Mouse (Mus musculus) heart, embryonic 14.5 days (tissue): ENCODE measurements at regions not wholly inside any gene's neighbourhood (a gene's known extent, or its start where the extent isn't known, plus 50 kb on each side); places are given as distances from the start of the nearest gene placed in this dataset.

Experiments used
- ATAC-seq: fragments of 200-750 bp; cut with Nextera tagmentation; 2 replicates; pipeline ENCODE4 v1.8.0; 2017; ENCODE audit warnings: low read depth, moderate TSS enrichment; ENCODE audit not compliant: insufficient number of reproducible peaks, insufficient read depth, low FRiP score
- H3K27ac ChIP-seq, 2 experiments: fragments of 200-500 bp in 1 of 2; fragments of 300-500 bp in 1 of 2; sonication (generic) in 1 of 2; replicated peaks in 1 of 2; 2 replicates each; pipeline ENCODE4 v1.5.1; 2012 to 2014; ENCODE audit warnings: low read depth in 2 of 2, low read length in 2 of 2, control low read depth in 1 of 2, mild to moderate bottlenecking in 1 of 2, mixed read lengths in 1 of 2; ENCODE audit not compliant: control insufficient read depth in 1 of 2, insufficient read depth in 1 of 2
- H3K27me3 ChIP-seq: fragments of 300-500 bp; sonication (generic); 2 replicates; pipeline ENCODE4 v1.6.1; 2014; ENCODE audit warnings: mild to moderate bottlenecking, low read length, control low read depth; ENCODE audit not compliant: control insufficient read depth, insufficient read depth
- H3K36me3 ChIP-seq: fragments of 300-500 bp; sonication (generic); 2 replicates; pipeline ENCODE4 v1.6.1; 2014; ENCODE audit warnings: mild to moderate bottlenecking, control low read depth, low read length, mixed read lengths; ENCODE audit not compliant: control insufficient read depth, insufficient read depth
- H3K4me1 ChIP-seq, 2 experiments: fragments of 200-500 bp in 1 of 2; fragments of 300-500 bp in 1 of 2; sonication (generic) in 1 of 2; 2 replicates each; pipeline ENCODE4 v1.6.1; 2012 to 2014; ENCODE audit warnings: low read length in 2 of 2, control low read depth in 1 of 2, mixed read lengths in 1 of 2; ENCODE audit not compliant: control insufficient read depth in 2 of 2, insufficient read depth in 2 of 2
- H3K4me2 ChIP-seq: fragments of 300-500 bp; sonication (generic); 2 replicates; pipeline ENCODE4 v1.6.1; 2014; ENCODE audit warnings: mild to moderate bottlenecking, low read length
- H3K4me3 ChIP-seq, 2 experiments: fragments of 200-500 bp in 1 of 2; fragments of 300-500 bp in 1 of 2; sonication (generic) in 1 of 2; 2 replicates each; pipeline ENCODE4 v1.5.1; 2012 to 2014; ENCODE audit warnings: low read length in 2 of 2, mild to moderate bottlenecking in 2 of 2, control low read depth in 1 of 2, low read depth in 1 of 2, moderate library complexity in 1 of 2; ENCODE audit not compliant: control insufficient read depth in 1 of 2, insufficient read depth in 1 of 2
- H3K9ac ChIP-seq: fragments of 300-500 bp; sonication (generic); 2 replicates; pipeline ENCODE4 v1.6.1; 2014; ENCODE audit warnings: mild to moderate bottlenecking, low read length
- H3K9me3 ChIP-seq: fragments of 300-500 bp; sonication (generic); 2 replicates; pipeline ENCODE4 v1.6.1; 2016; ENCODE audit warnings: low read length, control low read depth; ENCODE audit not compliant: control insufficient read depth
- WGBS: fragments of 180-500 bp; shearing (Covaris S2); extraction: QIAGEN DNeasy Blood & Tissue Kit; methylation state at CpG from one replicate; pipeline ENCODE4 v1.1.7; 2014; 5-methylcytosine and 5-hydroxymethylcytosine counted together

GRCm38 (mm10) chr8:35956319-35956718 lies 190.7 kb downstream of the Gm19410 start:
- Histone ChIP-seq H3K4me1 (peaks cover 4 to 8% of the 10 kb centered on the region in 2 experiments), H3K4me2 (no peak overlapping the region), H3K4me3 (no peak overlapping the region), H3K27ac (no peak overlapping the region), H3K9me3 (no peaks in the 10 kb centered on the region), H3K27me3 (no peaks in the 10 kb centered on the region), H3K36me3 (no peaks in the 10 kb centered on the region), H3K9ac (no peak overlapping the region)
- ATAC-seq = no peak
- 60% methylated on average over 2 of the region's 2 CpGs for WGBS

GRCm38 (mm10) chr8:35959201-35959600 lies 193.6 kb downstream of the Gm19410 start:
- Histone ChIP-seq H3K4me3 (no peak overlapping the region), H3K27ac (no peak overlapping the region), H3K4me1 (peaks cover 10 to 15% of the 10 kb centered on the region in 2 experiments), H3K9me3 (no peaks in the 10 kb centered on the region), H3K4me2 (no peak overlapping the region), H3K36me3 (no peaks in the 10 kb centered on the region), H3K9ac (no peak overlapping the region), H3K27me3 (no peaks in the 10 kb centered on the region)
- no peak for ATAC-seq
- 44% methylated on average over 4 of the region's 4 CpGs for WGBS

GRCm38 (mm10) chr8:35960867-35961614 lies 195.5 kb downstream of the Gm19410 start:
- H3K9ac ChIP-seq = no peak overlapping the region
- WGBS = 25% methylated on average over 9 of the region's 9 CpGs
- peak overlapping the region in 1 of 2 experiments; percentile 53; a peak in 2 of 4 replicates for H3K27ac ChIP-seq
- no peak overlapping the region for H3K4me3 ChIP-seq
- H3K36me3 ChIP-seq = no peaks in the 10 kb centered on the region
- H3K27me3 ChIP-seq = no peaks in the 10 kb centered on the region
- peaks cover 16 to 26% of the 10 kb centered on the region in 2 experiments for H3K4me1 ChIP-seq
- H3K4me2 ChIP-seq = peak overlapping the region; percentile 25
- H3K9me3 ChIP-seq = no peaks in the 10 kb centered on the region
- ATAC-seq = no peak; the same call in 1 of the 2 replicates

GRCm38 (mm10) chr8:35961615-35962220 lies 196.1 kb downstream of the Gm19410 start:
- Histone ChIP-seq H3K27me3 (no peaks in the 10 kb centered on the region), H3K9me3 (no peaks in the 10 kb centered on the region), H3K27ac (peak overlapping the region; percentile 49 to 53; a peak in 3 of 4 replicates), H3K4me2 (peak overlapping the region; percentile 25), H3K4me3 (no peak overlapping the region), H3K9ac (0 out of 2 replicates have a peak overlapping the region, but pooled peaks have one; percentile 16), H3K4me1 (peaks cover 16 to 26% of the 10 kb centered on the region in 2 experiments), H3K36me3 (no peaks in the 10 kb centered on the region)
- ATAC-seq = no peak
- 53% methylated on average over 20 of the region's 20 CpGs for WGBS

GRCm38 (mm10) chr8:35964932-35965331 lies 199.3 kb downstream of the Gm19410 start:
- 15% methylated on average over 1 of the region's 1 CpGs for WGBS
- H3K4me2 ChIP-seq = no peak overlapping the region
- H3K27ac ChIP-seq = peak overlapping the region; percentile 15 to 63; a peak in 3 of 4 replicates
- H3K9ac ChIP-seq = no peak overlapping the region
- no peak overlapping the region for H3K4me3 ChIP-seq
- no peaks in the 10 kb centered on the region for H3K27me3 ChIP-seq
- no peak for ATAC-seq
- peaks cover 13 to 26% of the 10 kb centered on the region in 2 experiments for H3K4me1 ChIP-seq
- H3K36me3 ChIP-seq = no peaks in the 10 kb centered on the region
- no peaks in the 10 kb centered on the region for H3K9me3 ChIP-seq

GRCm38 (mm10) chr8:35968341-35968740 lies 202.8 kb downstream of the Gm19410 start:
- no peaks in the 10 kb centered on the region for H3K27me3 ChIP-seq
- no peaks in the 10 kb centered on the region for H3K9me3 ChIP-seq
- no peak overlapping the region for H3K9ac ChIP-seq
- H3K4me1 ChIP-seq = peaks cover 8 to 11% of the 10 kb centered on the region in 2 experiments
- 66% methylated on average over 9 of the region's 9 CpGs for WGBS
- no peak overlapping the region for H3K4me3 ChIP-seq
- H3K4me2 ChIP-seq = no peak overlapping the region
- ATAC-seq = no peak
- H3K27ac ChIP-seq = no peak overlapping the region
- no peaks in the 10 kb centered on the region for H3K36me3 ChIP-seq

GRCm38 (mm10) chr8:35971082-35971481 lies 205.5 kb downstream of the Gm19410 start:
- no peaks in the 10 kb centered on the region for H3K36me3 ChIP-seq
- 80% methylated on average over 7 of the region's 7 CpGs for WGBS
- H3K27me3 ChIP-seq = no peaks in the 10 kb centered on the region
- H3K27ac ChIP-seq = no peak overlapping the region
- ATAC-seq = no peak
- H3K4me2 ChIP-seq = no peak overlapping the region
- no peaks in the 10 kb centered on the region for H3K9me3 ChIP-seq
- no peak overlapping the region for H3K4me3 ChIP-seq
- H3K4me1 ChIP-seq = peaks cover 5% of the 10 kb centered on the region in 2 experiments; a peak in 3 of 4 replicates
- no peak overlapping the region for H3K9ac ChIP-seq
